Mouse (Mus musculus) heart, adult 2 months (tissue): ENCODE measurements around the gene Ndufs1.

Experiments used
- CTCF ChIP-seq: fragments of 200-600 bp; IDR thresholded peaks from 2 replicates; pipeline ENCODE4 v1.8.1; 2022; ENCODE audit warnings: antibody characterized with exemption, mild to moderate bottlenecking, moderate library complexity
- EP300 ChIP-seq: fragments of 200-500 bp; IDR thresholded peaks from 2 replicates; pipeline ENCODE4 v1.6.1; 2011; ENCODE audit warnings: low read depth, low read length, control low read depth; ENCODE audit not compliant: insufficient read depth
- POLR2A ChIP-seq: fragments of 200-500 bp; IDR thresholded peaks from 2 replicates; pipeline ENCODE4 v1.6.1; 2011; ENCODE audit warnings: mild to moderate bottlenecking, low read depth, low read length, control low read depth; ENCODE audit not compliant: insufficient read depth

DNA sequence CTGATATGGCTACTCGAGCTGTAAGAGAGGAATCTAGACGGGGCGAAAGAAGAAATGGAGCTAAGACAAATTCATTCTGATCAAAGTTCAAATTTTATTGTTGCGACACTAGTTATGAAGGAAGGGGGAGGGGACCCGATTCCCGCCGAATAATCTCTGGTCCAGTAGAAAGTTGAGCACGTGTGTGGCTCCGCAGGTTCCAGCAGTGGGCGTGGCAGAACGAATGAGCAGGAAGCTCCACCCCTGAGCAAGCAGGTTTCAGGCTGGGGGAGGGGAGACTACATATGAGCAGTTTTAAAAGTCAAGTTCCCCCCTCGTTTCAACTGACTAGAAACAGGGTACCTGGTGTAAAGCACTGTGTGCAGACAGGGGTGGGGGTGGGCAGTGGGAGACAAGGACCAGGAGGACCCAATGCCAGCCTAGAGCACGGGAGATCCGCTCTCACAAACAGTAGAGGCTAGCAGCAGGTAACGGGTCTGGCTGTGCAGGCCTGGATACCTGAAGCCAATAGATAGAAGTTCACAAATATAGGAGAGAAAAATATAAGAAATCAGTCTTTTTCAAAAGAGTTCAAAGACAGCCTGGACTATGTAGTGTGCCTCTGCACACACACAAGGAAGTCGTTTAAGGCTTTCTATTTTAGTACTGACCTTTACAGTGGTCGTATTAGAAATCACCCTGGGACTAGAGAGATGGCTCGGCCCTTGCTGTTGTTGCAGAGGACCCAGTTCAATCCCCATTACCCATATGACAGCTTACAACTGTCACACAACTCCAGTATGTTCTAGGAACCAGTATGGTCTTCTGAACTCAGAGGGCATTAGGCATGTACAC is 46.6 kb downstream of the Ndufs1 start:
- TF ChIP-seq POLR2A (no peak), EP300 (no peak), CTCF (no peak)
